Mouse (Mus musculus) urinary bladder, postnatal 4 days (tissue): Measurements from ENCODE around the gene Lyg2.

ENCODE experiments used
- DNase-seq, 2 experiments: peaks; one replicate each; pipeline ENCODE4 v3.0.0; 2021 to 2022; ENCODE audit warnings: low spot score in 2 of 2

Lyg2 gene

GRCm38 (mm10) chr1:37916393-37916792 is at the start of gene Lyg2:
Lyg2 (minus strand) TSS chr1:37916493.
- DNase-seq, result no peak

DNA sequence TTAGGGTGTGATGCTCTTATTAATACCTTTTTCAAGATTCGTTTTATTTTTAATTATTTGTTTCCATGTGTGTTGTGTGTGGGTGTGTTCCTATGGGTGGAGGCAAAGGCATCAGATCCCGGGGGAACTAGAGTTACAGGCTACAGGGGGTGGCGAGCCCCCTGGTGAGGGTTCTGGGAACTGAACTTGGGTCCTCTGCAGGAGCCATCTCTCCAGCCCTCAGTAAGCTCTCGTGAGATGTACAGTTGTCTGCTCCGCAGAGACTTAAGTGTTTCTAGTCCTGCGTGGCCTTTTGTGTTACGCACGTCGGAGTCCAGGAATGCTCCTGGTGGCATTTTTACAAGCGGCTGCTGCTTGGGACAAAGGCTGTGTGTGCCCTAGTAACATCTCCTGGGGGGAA is 49.3 kb upstream of the Lyg2 start:
- no peak for DNase-seq

DNA sequence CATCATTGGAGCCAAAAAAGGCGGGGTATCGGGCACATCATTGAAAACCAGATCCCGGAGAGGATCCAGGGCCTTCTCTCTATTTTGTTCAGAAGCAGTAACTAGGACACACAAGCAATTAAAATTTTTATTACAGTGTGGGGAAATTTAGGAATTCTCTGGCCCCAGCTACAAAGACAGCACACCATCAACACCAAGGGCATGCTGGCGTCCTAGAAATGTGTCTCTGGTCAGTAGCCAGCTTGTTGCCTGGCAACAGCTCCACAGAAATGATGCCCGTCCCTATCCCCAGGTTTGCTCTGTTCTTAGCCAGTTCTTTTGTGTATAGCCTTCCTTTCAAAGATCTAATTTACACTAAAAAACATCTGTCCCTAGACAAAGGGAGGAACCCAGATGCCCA is 43.2 kb upstream of the Lyg2 start:
- no peak for DNase-seq

GRCm38 (mm10) chr1:37958516-37958915 is 42.2 kb upstream of the Lyg2 start:
- DNase-seq, result no peak

DNA sequence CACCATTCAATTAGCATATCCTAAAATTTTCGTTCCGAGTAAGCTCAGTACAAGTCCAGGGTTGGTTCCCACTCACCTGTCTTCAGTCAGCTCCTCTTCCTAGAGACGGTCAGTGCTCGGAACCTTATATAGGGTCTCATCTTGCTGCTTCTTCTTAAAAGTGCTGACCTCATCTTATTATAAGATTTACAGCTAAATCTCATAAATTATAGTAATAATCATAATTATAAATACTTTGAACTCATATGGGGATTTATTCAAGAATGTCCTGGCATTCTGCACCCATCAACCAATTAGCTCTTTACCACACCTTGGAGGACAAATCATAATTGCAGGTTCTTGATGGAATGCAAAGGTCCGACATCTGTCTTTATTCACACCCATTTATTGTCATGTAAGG is 41.4 kb upstream of the Lyg2 start, which contains the start of gene Lyg1:
TSS of gene Lyg1 (minus strand) at position 101 of the 400 bp plus-strand sequence.
- DNase-seq, result no peak

- no peak for DNase-seq
Observed at GRCm38 (mm10) chr1:37956690-37957431, 40.6 kb upstream of the Lyg2 start.

- DNase-seq, result no peak
Observed at GRCm38 (mm10) chr1:37955251-37955650, 39.0 kb upstream of the Lyg2 start.

DNA sequence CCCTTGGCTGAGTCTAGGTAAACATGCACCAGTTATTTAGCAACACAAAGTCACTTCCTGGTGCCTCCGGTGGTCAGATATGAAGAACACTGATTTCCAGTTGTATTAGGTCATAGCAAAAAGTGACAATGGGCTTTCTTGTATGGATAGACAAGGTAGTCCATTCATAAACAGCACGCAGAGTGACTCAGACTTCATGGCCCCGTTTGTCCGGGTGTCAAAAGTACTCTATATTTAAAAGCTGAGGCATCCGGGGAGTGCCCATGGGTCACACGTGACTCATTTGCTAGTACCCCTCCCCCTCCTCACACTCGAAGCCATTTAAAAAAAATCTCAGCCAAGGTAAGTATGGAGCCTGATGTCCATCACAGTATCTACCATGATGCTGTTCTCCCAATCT is 38.5 kb upstream of the Lyg2 start:
- DNase-seq, result no peak

DNA sequence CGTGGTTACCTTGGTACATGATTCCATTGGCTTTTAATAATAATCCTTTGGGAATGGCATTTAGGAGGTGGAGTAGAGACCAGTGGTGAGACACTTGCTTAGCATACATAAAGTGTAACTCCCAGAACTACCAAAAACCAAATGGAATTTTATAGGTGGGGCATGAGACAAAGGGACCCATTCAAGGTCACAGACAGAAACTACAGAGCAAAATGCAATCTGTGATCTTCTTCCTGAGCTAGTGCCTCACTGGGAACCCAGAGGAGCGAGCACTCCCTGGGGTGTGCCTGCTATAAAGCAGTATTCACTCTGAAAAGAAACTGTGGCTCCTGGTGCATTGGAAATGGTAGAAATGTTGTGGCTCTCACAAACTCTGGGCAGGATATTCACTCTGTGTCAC is 32.6 kb upstream of the Lyg2 start:
- DNase-seq, result no peak

DNA sequence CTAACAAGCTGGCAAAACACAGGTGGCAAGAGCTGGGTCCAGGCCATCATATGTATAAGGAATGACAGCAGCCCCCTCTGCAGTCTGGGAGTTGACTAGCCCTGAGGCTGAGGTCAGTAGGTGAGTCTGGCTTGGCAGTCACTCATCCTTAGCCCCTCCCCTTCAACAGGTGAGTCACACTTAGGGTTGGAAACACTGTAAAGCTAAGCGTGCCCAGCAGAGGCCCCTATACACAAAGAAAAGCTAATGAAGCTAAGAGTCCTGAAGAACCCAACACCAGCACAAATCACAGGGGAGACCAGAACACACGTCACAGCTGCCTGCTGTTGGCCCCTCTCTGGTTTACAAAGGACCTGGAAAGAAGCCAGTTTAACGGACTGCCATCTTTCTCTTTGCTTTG is 15.5 kb upstream of the Lyg2 start:
- peak in 1 of 2 experiments; percentile 20 for DNase-seq

DNA sequence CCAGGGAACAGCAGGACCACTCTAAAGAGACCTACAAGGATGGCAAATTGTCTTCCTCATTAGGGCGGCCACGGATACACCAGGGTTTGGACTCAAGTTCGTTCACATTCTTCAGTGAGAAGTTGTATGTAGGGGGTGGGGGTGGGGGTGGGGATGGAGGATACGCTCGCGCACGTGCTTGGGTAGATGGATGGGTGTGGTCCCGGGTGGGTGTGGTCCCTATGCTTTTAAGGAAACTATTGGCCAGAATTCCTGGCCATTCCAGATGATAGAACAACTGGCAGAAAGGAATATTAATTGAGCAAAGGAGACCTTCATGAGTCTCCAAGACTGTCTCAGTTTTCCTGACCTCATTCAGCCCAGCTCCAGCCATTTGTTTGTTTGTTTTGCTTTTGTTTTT is 9.7 kb upstream of the Lyg2 start:
- no peak for DNase-seq

- DNase-seq, result no peak
Observed at GRCm38 (mm10) chr1:37922536-37922935, 6.2 kb upstream of the Lyg2 start.

GRCm38 (mm10) chr1:37918096-37918495 is 1.8 kb upstream of the Lyg2 start:
- DNase-seq, result no peak

DNA sequence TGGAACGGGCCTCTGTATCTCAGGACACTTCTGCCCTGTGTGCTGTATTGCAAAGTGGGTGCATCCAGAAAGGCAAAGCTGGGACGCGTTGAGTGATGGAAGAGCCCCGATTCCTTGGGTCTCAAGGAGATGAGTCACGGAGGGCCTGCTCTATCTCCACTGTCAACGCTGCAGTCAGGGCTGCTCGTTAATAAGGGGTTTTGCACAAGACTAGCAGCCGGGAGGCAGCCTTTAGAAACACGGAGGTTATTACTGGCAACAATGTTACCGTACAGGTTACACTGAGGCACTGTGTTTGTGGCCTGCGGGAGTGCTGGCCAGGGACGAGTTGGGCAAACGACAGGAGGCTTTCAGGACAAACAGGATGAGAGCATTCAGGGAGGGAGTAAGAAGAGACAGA is 1.4 kb upstream of the Lyg2 start:
- DNase-seq, result no peak

DNA sequence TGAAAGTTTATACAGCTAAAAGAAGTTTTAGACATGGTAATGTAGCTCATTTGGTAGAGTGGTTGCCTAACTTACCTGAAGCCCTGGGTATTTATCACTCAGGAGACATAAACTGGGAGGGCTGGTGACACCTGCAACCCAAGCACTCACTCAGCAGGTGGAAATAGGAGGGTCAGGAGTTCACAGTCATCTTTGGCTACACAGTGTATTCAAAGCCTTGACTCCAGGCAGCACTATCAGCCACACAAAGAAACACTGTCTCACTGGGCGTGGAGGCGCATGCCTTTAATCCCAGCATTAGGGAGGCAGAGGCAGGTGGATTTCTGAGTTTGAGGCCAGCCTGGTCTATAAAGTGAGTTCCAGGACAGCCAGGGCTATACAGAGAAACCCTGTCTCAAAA is 3.5 kb downstream of the Lyg2 start:
- DNase-seq, result no peak

DNA sequence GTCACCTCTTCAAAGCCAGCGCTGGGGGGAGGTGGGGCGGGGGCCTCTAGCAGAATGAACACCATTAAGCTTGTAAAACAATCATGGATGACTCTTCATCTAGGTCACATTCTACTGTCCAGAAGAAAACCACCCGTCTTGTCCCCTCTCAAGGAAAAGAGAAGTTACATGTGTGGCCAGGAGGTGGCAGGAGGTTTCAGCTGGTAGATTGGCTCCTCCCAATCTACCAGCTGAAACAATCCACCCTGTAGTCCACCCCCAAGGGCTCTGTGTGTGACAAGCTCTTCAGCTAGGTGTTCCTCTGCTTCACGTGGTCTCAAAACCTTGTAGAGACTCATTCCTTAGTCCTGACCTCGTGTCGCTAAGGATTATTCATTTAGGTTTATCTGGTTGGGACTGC is 13.1 kb downstream of the Lyg2 start:
- no peak for DNase-seq

DNA sequence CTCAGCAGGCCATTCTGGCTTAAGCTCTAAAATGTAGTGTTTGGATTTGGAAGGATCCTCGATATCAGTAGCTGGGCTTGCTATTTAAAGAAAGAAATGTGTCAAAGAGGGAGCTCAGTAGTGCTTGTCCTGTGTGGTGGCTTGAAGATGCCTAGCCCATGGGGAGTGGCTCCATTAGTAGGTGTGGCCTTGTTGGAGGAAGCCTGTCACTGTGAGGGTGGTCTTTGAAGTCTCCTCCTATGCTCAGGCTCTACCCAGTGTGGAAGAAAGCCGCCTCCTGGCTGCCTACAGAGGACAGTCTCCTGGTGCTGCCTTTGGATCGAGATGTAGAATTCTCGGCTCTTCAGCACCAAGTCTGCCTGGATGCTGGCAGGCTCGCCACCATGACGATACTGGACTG is 16.0 kb downstream of the Lyg2 start:
- no peak for DNase-seq

- no peak for DNase-seq
Observed at GRCm38 (mm10) chr1:37899816-37900215, 16.5 kb downstream of the Lyg2 start.

- DNase-seq, result no peak
Observed at GRCm38 (mm10) chr1:37894606-37895005, 21.7 kb downstream of the Lyg2 start.

DNA sequence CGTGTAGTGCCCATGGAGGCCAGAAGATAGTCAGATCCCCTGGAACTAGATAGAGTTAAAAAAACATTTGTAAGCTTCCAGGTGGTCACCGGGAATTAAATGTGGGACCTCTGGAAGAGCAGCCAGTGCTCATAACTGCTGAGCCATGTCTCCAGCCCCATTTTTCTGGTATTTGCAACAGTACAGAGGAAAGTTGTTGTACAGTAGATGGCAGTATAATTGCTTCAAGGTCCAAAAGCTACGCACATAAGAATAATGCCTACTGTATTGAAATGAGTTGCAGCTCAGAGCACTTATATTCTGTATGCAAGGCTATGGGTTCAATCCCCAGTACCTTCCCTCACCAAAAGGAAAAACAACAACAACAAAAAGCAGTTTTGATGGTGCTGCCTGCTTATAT is 24.9 kb downstream of the Lyg2 start:
- DNase-seq, result no peak

DNA sequence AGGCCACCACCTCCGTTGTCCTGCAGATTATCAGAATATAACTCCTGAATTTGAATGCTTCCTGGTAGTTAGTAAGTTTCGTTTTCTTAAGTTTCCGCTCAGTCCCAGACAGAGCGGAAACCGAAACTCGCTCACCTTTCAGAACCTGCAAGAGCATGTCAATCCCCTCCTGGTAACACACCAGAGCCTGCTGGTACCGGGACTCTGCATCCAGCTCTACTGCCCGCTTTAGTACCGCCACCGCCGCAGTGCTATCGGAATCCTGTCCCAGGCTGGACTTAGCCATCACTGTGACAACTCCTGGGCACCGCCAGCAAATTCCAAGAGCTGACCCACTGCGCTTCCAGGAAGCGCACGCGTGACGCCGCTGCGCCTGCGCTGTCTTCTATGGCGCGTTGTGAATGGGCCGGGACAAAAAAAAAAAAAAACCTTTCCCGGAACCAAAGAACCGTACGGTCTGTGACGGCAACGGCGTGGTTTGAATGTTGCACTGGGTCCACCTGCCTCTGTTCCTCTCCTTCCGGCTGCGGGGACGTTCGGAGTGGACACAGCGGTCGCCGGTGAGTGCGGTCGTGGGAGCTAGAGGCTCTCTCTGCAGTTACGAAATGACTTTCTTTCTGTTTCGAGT is 26.2 kb downstream of the Lyg2 start, which contains the start of the genes Mitd1 and Mrpl30:
TSS of gene Mitd1 (minus strand) at position 387 of the 628 bp plus-strand sequence.
TSS of gene Mrpl30 (plus strand) at position 453 of the 628 bp plus-strand sequence.
- DNase-seq, result peak; percentile 85 to 89

DNA sequence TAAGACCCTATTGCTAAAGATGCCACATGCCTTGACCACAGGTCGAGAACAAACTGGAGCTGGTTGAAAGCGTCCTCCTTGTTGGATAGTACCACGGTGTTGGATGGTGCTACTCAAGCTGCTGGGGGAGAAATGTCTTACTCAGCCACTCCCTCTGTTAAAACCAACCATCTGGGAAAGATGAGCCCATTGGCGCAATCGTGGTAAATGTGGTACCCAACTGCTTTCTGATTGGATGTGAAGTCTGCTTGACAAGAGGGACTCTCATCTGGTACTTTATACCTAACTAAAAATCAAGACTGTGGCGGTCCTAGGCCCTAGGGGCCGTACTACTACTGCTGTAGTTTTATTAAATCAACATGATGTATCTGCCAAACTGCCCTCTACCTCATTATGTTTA is 27.1 kb downstream of the Lyg2 start:
- DNase-seq, result no peak

DNA sequence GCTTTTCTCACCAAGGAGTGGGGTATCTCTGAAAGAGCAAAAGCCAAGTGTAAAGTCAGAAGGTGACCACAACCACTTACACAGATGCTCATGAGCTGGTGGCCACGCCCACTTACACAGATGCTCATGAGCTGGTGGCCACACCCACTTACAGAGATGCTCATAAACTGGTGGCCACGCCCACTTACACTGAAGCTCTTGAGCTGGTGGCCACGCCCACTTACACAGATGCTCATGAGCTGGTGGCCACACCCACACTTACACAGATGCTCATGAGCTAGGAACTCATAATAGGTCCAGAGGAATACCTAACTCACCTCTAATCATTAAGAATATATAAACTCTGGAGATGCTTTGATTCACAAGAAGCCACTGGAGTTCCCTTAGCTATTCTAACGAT is 31.8 kb downstream of the Lyg2 start:
- no peak for DNase-seq
